Mouse (Mus musculus) retina, embryonic 14.5 days (tissue): ENCODE measurements around the gene D11Wsu47e.

ENCODE experiments used
- DNase-seq: peaks from one replicate; pipeline ENCODE4 v3.0.0-alpha.2; 2015; ENCODE audit warnings: low spot score

D11Wsu47e gene

GRCm38 (mm10) chr11:113736848-113737552 is 52.8 kb downstream of the D11Wsu47e start:
- DNase-seq = no peak

GRCm38 (mm10) chr11:113737553-113737854 is 53.3 kb downstream of the D11Wsu47e start:
- DNase-seq = no peak

DNA sequence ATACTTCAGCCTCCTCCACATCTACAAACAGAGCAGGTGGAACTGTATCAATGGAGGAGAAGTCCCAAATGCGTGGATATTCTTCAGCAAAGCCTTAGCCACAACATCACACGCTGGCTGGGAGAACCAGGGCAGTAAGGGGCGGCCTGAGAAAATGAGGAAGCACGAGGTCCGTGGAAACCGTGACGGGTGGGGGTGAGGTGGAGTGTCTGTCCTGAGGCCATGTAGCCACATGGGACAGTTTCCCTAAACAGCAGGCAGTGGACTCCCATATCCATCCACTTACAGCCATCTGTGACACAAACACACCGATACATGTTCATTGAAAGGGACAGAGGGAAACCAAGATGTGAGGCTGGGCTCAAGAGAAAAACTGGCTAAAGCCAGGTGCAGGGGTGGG is 53.7 kb downstream of the D11Wsu47e start:
- no peak for DNase-seq

- no peak for DNase-seq
These were observed 55.0 kb downstream of the D11Wsu47e start for GRCm38 (mm10) chr11:113739213-113739612.

GRCm38 (mm10) chr11:113740100-113740499 is 55.9 kb downstream of the D11Wsu47e start:
- DNase-seq = no peak

DNA sequence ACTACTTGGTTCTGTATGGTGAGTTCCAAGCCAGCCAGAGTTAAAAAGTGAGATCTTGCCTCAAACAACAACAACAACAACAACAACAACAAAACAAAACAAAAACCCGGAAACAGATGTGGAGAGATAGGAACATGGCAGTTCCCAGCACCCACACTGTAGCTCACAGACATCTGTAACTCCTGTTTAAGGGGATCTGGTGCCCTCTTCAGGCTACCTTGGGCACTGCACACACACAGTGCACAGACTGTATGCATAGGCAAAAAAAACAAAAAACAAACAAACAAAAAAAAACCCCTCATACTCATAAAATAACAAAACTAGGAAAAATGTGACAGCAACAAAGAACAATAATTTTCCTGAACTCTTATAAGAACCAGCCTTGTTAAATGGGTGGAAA is 58.8 kb downstream of the D11Wsu47e start:
- no peak for DNase-seq
